Mouse (Mus musculus): Measurements from ENCODE around the gene Trpc4ap. TPM values are rescaled to one million over a fixed set of nuclear protein-coding genes. Genes with fewer than 3 reads are reported as not detected.
"Not testable (repeated sequence)": the region's sequence is repeated elsewhere in the genome, so short reads cannot be mapped to it uniquely, and the experiment has no call there.

The Trpc4ap gene
- polyA plus RNA-seq, 2 experiments, result 37.3 to 44.7 TPM

- TF ChIP-seq CTCF (IDR thresholded peaks at IDR 0.05; ENCODE audit: low read depth) (no peak), EP300 (IDR thresholded peaks at IDR 0.05; ENCODE audit: low read depth) (no peak)
- 60% methylated on average over 4 of the region's 4 CpGs for WGBS (ENCODE audit: insufficient replicate concordance)
- ATAC-seq (ENCODE audit: insufficient read depth) (no peak), DNase-seq (ENCODE audit: low read depth in 3 of 3, low spot score in 3 of 3) (no peak)
- Histone ChIP-seq H3K4me2 (ENCODE audit: low read depth) (no peak overlapping the region), H3K9ac (replicated peaks) (no peak overlapping the region), H3K36me3 (replicated peaks; ENCODE audit: control insufficient read depth, insufficient read depth, low read depth) (no peaks in the 10 kb centered on the region; the same call in 1 of the 2 replicates), H3K4me3 (ENCODE audit: insufficient read depth in 1 of 2, low read depth in 2 of 2, low read length in 2 of 2) (no peak overlapping the region), H3K27ac (no peak overlapping the region), H3K27me3 (ENCODE audit: control insufficient read depth, insufficient read depth, low read length) (no peaks in the 10 kb centered on the region), H3K4me1 (replicated peaks; ENCODE audit: control insufficient read depth in 2 of 2, insufficient read depth in 2 of 2, low read length in 1 of 2) (no peaks in the 10 kb centered on the region), H3K9me3 (ENCODE audit: control insufficient read depth, low read length) (no peaks in the 10 kb centered on the region)
Measured at GRCm38 (mm10) chr2:155703630-155704029, 11.4 kb upstream of the Trpc4ap start.

GRCm38 (mm10) chr2:155701399-155701919 is 9.3 kb upstream of the Trpc4ap start:
- no peaks in the 10 kb centered on the region; the same call in 1 of the 2 replicates for H3K36me3 ChIP-seq (replicated peaks; ENCODE audit: control insufficient read depth, insufficient read depth, low read depth)
- H3K4me2 ChIP-seq (ENCODE audit: low read depth), result no peak overlapping the region
- no peaks in the 10 kb centered on the region for H3K9me3 ChIP-seq (ENCODE audit: control insufficient read depth, low read length)
- no peak for DNase-seq (ENCODE audit: low read depth in 3 of 3, low spot score in 3 of 3)
- no peak for TF ChIP-seq CTCF (IDR thresholded peaks at IDR 0.05; ENCODE audit: low read depth)
- no peak for TF ChIP-seq EP300 (IDR thresholded peaks at IDR 0.05; ENCODE audit: low read depth)
- no peak overlapping the region for H3K9ac ChIP-seq (replicated peaks)
- no peak for ATAC-seq (ENCODE audit: insufficient read depth)
- H3K27me3 ChIP-seq (ENCODE audit: control insufficient read depth, insufficient read depth, low read length), result no peaks in the 10 kb centered on the region
- WGBS (ENCODE audit: insufficient replicate concordance), result 84% methylated on average over 19 of the region's 19 CpGs
- no peak overlapping the region for H3K27ac ChIP-seq
- no peaks in the 10 kb centered on the region for H3K4me1 ChIP-seq (replicated peaks; ENCODE audit: control insufficient read depth in 2 of 2, insufficient read depth in 2 of 2, low read length in 1 of 2)
- H3K4me3 ChIP-seq (ENCODE audit: insufficient read depth in 1 of 2, low read depth in 2 of 2, low read length in 2 of 2), result no peak overlapping the region

GRCm38 (mm10) chr2:155698443-155698842 is 6.3 kb upstream of the Trpc4ap start:
- H3K4me1 ChIP-seq (replicated peaks; ENCODE audit: control insufficient read depth in 2 of 2, insufficient read depth in 2 of 2, low read length in 1 of 2); H3K36me3 ChIP-seq (replicated peaks; ENCODE audit: control insufficient read depth, insufficient read depth, low read depth); H3K27ac ChIP-seq; H3K4me2 ChIP-seq (ENCODE audit: low read depth); H3K4me3 ChIP-seq (ENCODE audit: insufficient read depth in 1 of 2, low read depth in 2 of 2, low read length in 2 of 2); H3K9ac ChIP-seq (replicated peaks); ATAC-seq (ENCODE audit: insufficient read depth); DNase-seq (ENCODE audit: low read depth in 3 of 3, low spot score in 3 of 3); H3K9me3 ChIP-seq (ENCODE audit: control insufficient read depth, low read length); H3K27me3 ChIP-seq (ENCODE audit: control insufficient read depth, insufficient read depth, low read length): not testable (repeated sequence)
- WGBS (ENCODE audit: insufficient replicate concordance), result 75% methylated on average over 6 of the region's 6 CpGs

GRCm38 (mm10) chr2:155696851-155697250 is 4.7 kb upstream of the Trpc4ap start:
- Histone ChIP-seq H3K4me2 (ENCODE audit: low read depth) (no peak overlapping the region), H3K9me3 (ENCODE audit: control insufficient read depth, low read length) (no peaks in the 10 kb centered on the region), H3K4me3 (ENCODE audit: insufficient read depth in 1 of 2, low read depth in 2 of 2, low read length in 2 of 2) (no peak overlapping the region), H3K27ac (no peak overlapping the region), H3K27me3 (ENCODE audit: control insufficient read depth, insufficient read depth, low read length) (no peaks in the 10 kb centered on the region), H3K36me3 (replicated peaks; ENCODE audit: control insufficient read depth, insufficient read depth, low read depth) (no peaks in the 10 kb centered on the region), H3K4me1 (replicated peaks; ENCODE audit: control insufficient read depth in 2 of 2, insufficient read depth in 2 of 2, low read length in 1 of 2) (no peaks in the 10 kb centered on the region), H3K9ac (replicated peaks) (no peak overlapping the region)
- TF ChIP-seq CTCF (IDR thresholded peaks at IDR 0.05; ENCODE audit: low read depth) (no peak), EP300 (IDR thresholded peaks at IDR 0.05; ENCODE audit: low read depth) (no peak)
- 54% methylated on average over 7 of the region's 7 CpGs for WGBS (ENCODE audit: insufficient replicate concordance)
- ATAC-seq (ENCODE audit: insufficient read depth) (no peak), DNase-seq (ENCODE audit: low read depth in 3 of 3, low spot score in 3 of 3) (no peak)

GRCm38 (mm10) chr2:155696091-155696558 is 3.9 kb upstream of the Trpc4ap start:
- Histone ChIP-seq H3K4me2 (ENCODE audit: low read depth) (no peak overlapping the region), H3K4me1 (replicated peaks; ENCODE audit: control insufficient read depth in 2 of 2, insufficient read depth in 2 of 2, low read length in 1 of 2) (peaks cover 0 to 3% of the 10 kb centered on the region in 2 experiments; a peak in 3 of 4 replicates), H3K27me3 (ENCODE audit: control insufficient read depth, insufficient read depth, low read length) (no peaks in the 10 kb centered on the region), H3K36me3 (replicated peaks; ENCODE audit: control insufficient read depth, insufficient read depth, low read depth) (no peaks in the 10 kb centered on the region), H3K27ac (no peak overlapping the region), H3K9ac (replicated peaks) (no peak overlapping the region), H3K4me3 (ENCODE audit: insufficient read depth in 1 of 2, low read depth in 2 of 2, low read length in 2 of 2) (no peak overlapping the region), H3K9me3 (ENCODE audit: control insufficient read depth, low read length) (no peaks in the 10 kb centered on the region)
- TF ChIP-seq CTCF (IDR thresholded peaks at IDR 0.05; ENCODE audit: low read depth), result peak; percentile 97
- no peak for TF ChIP-seq EP300 (IDR thresholded peaks at IDR 0.05; ENCODE audit: low read depth)
- DNase-seq (ENCODE audit: low read depth in 3 of 3, low spot score in 3 of 3) (peak; percentile 68 to 71 (median 70)), ATAC-seq (ENCODE audit: insufficient read depth) (no peak)
- WGBS (ENCODE audit: insufficient replicate concordance), result 10% methylated on average over 7 of the region's 7 CpGs

Measured in liver, embryonic 14.5 days (tissue).